Mouse (Mus musculus) embryonic facial prominence, embryonic 15.5 days (tissue): ENCODE data around the gene 4930539E08Rik. TPM values are rescaled to one million over a fixed set of nuclear protein-coding genes. Genes with fewer than 3 reads are reported as not detected.
A peak's percentile ranks its signal among the peaks of the same experiment; 100 is the strongest.

Source experiments
- ATAC-seq: fragments of 200-750 bp; cut with Nextera tagmentation; 2 replicates; pipeline ENCODE4 v1.8.0; 2017; ENCODE audit warnings: low read depth, moderate TSS enrichment; ENCODE audit not compliant: insufficient number of reproducible peaks, low FRiP score, low TSS enrichment
- H3K27ac ChIP-seq: fragments of 300-500 bp; sonication (generic); replicated peaks from 2 replicates; pipeline ENCODE4 v1.5.1; 2015; ENCODE audit warnings: mild to moderate bottlenecking, inconsistent platforms
- H3K27me3 ChIP-seq: fragments of 300-500 bp; sonication (generic); 2 replicates; pipeline ENCODE4 v1.6.1; 2015; ENCODE audit warnings: inconsistent platforms
- H3K36me3 ChIP-seq: fragments of 300-500 bp; sonication (generic); 2 replicates; pipeline ENCODE4 v1.6.1; 2015; ENCODE audit warnings: mild to moderate bottlenecking, inconsistent platforms
- H3K4me1 ChIP-seq: fragments of 300-500 bp; sonication (generic); 2 replicates; pipeline ENCODE4 v1.6.1; 2015; ENCODE audit warnings: inconsistent platforms
- H3K4me2 ChIP-seq: fragments of 300-500 bp; sonication (generic); replicated peaks from 2 replicates; pipeline ENCODE4 v1.6.1; 2015; ENCODE audit warnings: mild to moderate bottlenecking, inconsistent platforms
- H3K4me3 ChIP-seq: fragments of 300-500 bp; sonication (generic); replicated peaks from 2 replicates; pipeline ENCODE4 v1.5.1; 2015; ENCODE audit warnings: mild to moderate bottlenecking, inconsistent platforms
- H3K9ac ChIP-seq: fragments of 300-500 bp; sonication (generic); 2 replicates; pipeline ENCODE4 v1.6.1; 2015; ENCODE audit warnings: inconsistent platforms
- H3K9me3 ChIP-seq: fragments of 300-500 bp; sonication (generic); replicated peaks from 2 replicates; pipeline ENCODE4 v1.6.1; 2016; ENCODE audit warnings: inconsistent platforms
- WGBS: fragments of 180-500 bp; shearing (Covaris S2); methylation state at CpG from one replicate; pipeline ENCODE4 v1.1.7; 2015; 5-methylcytosine and 5-hydroxymethylcytosine counted together
- polyA plus RNA-seq: library from polyadenylated mRNA; unstranded; fragments of >200 nt; fragmentation: Nextera tagmentation; extraction: Ambion mirVana; gene quantifications from 2 replicates; pipeline ENCODE4 v1.2.1, GENCODE M21; 2015

The 4930539E08Rik gene
- 0.28 and 0.45 TPM in 2 replicates for polyA plus RNA-seq

DNA sequence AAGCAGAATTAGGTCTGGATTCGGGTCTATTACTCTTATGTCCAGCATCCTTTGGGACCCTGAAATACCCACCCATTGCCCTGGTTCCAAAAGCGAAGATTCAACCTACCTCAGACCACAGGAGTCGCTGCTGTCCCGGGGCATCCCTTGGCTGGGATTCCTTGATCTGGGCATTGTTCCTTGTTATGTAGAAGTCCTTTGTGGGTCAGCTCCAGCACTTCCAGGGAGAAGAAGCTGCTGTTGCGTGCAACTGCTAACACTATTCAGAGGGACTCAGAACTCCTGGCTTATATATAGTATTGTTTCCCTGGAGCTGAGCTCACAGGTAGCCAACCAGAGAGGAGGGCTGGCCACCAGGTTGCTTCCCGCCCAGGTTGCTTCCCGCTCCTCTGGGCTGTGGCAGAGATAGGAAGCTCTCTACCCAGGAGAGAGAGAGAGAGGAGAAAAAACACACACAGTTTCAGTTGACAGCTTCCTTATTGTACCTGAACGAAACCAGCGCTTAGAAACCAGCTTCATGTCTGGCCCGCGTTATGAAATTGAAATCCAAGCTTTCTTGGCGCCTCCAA, at the start of gene 4930539E08Rik:
Gene 4930539E08Rik, minus strand, starts transcription at position 265 of the 569 bp plus-strand sequence.
- no peak for ATAC-seq
- Histone ChIP-seq H3K4me2 (no peak within 1 kb of the TSS), H3K4me3 (no peak within 1 kb of the TSS), H3K27ac (no peak within 1 kb of the TSS), H3K36me3 (no peaks in the 10 kb centered on the region), H3K9ac (no peak within 1 kb of the TSS), H3K9me3 (no peaks in the 10 kb centered on the region), H3K27me3 (peaks cover 2% of the 10 kb centered on the region), H3K4me1 (no peaks in the 10 kb centered on the region)
- 55% methylated on average over 12 of the region's 12 CpGs for WGBS

DNA sequence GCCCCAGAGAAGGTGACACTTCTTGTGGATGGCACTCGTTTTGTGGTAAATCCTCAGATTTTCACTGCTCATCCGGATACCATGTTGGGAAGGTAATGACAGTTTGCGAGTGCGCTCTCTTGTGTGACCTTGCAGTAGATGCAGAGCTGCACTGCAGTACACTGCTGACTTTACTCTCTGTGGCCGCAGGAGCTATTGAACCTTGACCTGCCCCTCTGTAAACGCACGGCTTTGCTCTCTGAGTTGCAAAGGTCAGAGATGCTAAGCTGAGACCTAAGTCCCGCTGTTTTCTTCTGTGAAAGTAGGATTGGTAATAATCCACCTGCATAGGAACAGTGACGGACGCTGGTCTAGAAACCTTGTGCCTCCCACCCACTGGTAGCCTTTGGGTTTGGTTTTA, 46.5 kb upstream of the 4930539E08Rik start:
- H3K36me3 ChIP-seq = peaks cover 67% of the 10 kb centered on the region
- no peak for ATAC-seq
- no peak overlapping the region for H3K9ac ChIP-seq
- 0 out of 2 replicates have a peak, but pooled peaks cover 4% of the 10 kb centered on the region for H3K4me1 ChIP-seq
- no peaks in the 10 kb centered on the region for H3K9me3 ChIP-seq
- 88% methylated on average over 10 of the region's 10 CpGs for WGBS
- H3K4me3 ChIP-seq = no peak overlapping the region
- no peaks in the 10 kb centered on the region for H3K27me3 ChIP-seq
- H3K27ac ChIP-seq = no peak overlapping the region
- no peak overlapping the region for H3K4me2 ChIP-seq

DNA sequence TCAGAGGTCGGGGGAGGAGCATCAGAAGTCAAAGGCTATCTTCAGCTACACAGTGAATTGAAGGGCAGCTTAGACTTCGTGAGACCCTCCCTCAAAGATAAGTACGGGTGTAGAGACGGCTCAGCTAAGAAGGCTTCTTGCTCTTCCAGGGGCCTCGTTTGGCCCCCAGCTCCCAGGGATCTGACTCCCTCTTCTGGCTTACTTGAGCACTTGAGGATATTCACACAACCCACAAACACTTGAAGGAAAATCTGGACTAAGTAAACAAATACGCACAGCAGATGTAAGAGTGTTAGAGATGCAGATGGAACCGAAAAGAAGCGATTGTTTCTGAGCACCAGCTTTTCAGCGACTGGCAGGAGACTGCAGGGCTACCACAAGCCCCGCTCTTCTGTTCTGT, 45.5 kb upstream of the 4930539E08Rik start:
- no peak overlapping the region for H3K27ac ChIP-seq
- no peak overlapping the region for H3K4me3 ChIP-seq
- H3K4me1 ChIP-seq = 0 out of 2 replicates have a peak, but pooled peaks cover 4% of the 10 kb centered on the region
- no peak overlapping the region for H3K9ac ChIP-seq
- no peaks in the 10 kb centered on the region for H3K9me3 ChIP-seq
- H3K36me3 ChIP-seq = peaks cover 57% of the 10 kb centered on the region
- no peak for ATAC-seq
- H3K4me2 ChIP-seq = no peak overlapping the region
- 64% methylated on average over 10 of the region's 10 CpGs for WGBS
- H3K27me3 ChIP-seq = no peaks in the 10 kb centered on the region

DNA sequence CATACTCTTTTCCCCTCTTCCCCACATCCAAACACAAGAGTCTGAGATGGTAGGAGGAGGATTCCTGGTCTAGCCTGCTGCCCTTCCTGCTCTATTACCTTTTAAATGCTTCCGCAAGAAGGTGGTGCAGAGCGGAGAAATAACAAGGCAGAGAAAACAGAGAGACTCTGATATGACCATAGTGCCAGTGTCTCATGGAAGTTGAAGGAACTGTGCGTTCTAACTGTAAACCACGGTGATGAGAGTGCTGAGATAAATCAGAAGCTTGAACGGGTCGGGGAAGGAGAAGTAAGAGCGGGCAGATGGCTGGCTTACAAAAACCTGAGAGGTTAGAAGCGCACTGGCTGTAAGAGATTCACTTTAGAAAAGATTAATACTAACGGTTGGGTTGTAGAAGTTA, 39.3 kb upstream of the 4930539E08Rik start:
- Histone ChIP-seq H3K9me3 (no peaks in the 10 kb centered on the region), H3K4me3 (no peak overlapping the region), H3K36me3 (0 out of 2 replicates have a peak, but pooled peaks cover 10% of the 10 kb centered on the region), H3K9ac (no peak overlapping the region), H3K27me3 (no peaks in the 10 kb centered on the region), H3K4me1 (peaks cover 20% of the 10 kb centered on the region), H3K27ac (no peak overlapping the region), H3K4me2 (0 out of 2 replicates have a peak overlapping the region, but pooled peaks have one; percentile 72)
- 95% methylated on average over 9 of the region's 9 CpGs for WGBS
- ATAC-seq = no peak

DNA sequence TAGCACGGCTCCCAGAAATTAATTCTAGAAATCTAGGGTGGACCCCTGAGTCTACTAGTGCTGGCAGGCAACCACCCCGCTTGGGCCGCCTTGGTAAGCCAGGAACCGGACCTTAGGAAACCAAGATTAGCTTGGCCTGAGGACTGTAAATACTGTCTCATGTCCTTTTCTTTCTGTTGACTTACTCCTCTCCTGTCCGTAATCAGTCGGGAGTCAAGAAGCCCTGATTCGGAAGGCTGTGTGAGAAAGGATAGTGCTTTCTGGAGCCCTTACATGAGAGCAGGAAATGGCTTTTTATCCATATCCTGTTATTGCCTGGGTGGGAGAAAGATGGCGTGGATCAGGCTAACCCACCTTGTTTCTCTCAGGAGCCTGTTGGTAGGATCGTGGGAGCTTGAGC, 38.1 kb upstream of the 4930539E08Rik start:
- Histone ChIP-seq H3K9ac (peak overlapping the region; percentile 88), H3K27me3 (no peaks in the 10 kb centered on the region), H3K27ac (peak overlapping the region; percentile 98; the same call in 1 of the 2 replicates), H3K9me3 (no peaks in the 10 kb centered on the region), H3K36me3 (0 out of 2 replicates have a peak, but pooled peaks cover 8% of the 10 kb centered on the region), H3K4me1 (peaks cover 20% of the 10 kb centered on the region), H3K4me3 (peak overlapping the region; percentile 80), H3K4me2 (peak overlapping the region; percentile 72)
- ATAC-seq = no peak
- WGBS = 7% methylated on average over 9 of the region's 9 CpGs

DNA sequence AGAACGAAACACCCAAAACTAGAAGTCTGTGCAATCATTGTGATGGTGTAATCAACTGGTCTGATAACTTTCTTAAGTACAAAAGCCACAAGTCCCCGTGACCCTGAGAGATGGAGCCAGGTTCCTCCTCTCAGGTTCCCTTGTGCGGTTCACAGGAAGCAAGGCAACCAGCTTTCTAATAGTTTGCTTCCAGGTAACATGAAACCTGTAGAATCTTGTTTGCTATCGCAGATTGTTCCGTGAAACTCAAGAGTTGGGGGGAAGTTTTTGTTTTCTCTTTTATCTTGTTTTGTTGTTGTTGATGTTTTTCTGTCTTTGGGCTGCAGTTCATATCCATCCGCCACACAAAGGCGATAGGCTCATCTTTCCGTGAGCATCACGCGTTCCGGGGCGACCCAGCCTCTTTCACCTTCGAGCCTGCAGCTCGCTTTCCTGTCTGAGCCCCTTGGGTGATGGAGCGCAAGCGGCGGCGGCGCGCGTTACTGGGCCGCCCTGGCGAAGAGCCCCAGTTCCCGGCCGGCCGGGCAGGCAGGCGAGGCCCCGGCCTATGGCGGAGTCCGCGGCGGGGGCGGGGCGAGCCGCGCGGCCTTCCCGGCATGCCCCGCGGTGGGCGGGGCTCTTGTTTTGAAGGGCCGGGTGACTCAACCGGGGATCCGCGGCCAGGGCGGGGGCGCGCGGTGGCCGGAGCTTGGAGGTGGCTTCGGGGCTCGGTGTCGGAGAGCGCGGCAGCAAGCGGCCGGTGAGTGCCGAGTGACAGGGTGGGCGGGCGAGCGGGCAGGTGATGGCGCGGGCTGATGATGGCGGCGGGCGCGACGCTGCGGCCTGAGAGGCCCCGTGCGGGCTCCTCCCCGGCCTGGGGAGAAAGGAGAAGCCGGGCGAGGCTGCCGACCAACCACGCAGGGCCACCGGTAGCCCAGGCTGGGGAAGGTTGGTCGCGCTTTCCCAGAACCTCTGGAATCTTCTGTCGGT, 37.0 kb upstream of the 4930539E08Rik start, which contains the start of gene Kctd20:
Gene Kctd20, plus strand, starts transcription at position 120 of the 969 bp plus-strand sequence.
- no peaks in the 10 kb centered on the region for H3K9me3 ChIP-seq
- peak within 1 kb of the TSS; percentile 80 for H3K4me3 ChIP-seq
- no peaks in the 10 kb centered on the region for H3K36me3 ChIP-seq
- under 1% methylated on average over 68 of the region's 80 CpGs for WGBS
- peak within 1 kb of the TSS; percentile 72 for H3K4me2 ChIP-seq
- H3K9ac ChIP-seq = peak within 1 kb of the TSS; percentile 88
- peak; percentile 88 for ATAC-seq
- H3K4me1 ChIP-seq = peaks cover 20% of the 10 kb centered on the region
- no peaks in the 10 kb centered on the region for H3K27me3 ChIP-seq
- peak within 1 kb of the TSS; percentile 98 for H3K27ac ChIP-seq

DNA sequence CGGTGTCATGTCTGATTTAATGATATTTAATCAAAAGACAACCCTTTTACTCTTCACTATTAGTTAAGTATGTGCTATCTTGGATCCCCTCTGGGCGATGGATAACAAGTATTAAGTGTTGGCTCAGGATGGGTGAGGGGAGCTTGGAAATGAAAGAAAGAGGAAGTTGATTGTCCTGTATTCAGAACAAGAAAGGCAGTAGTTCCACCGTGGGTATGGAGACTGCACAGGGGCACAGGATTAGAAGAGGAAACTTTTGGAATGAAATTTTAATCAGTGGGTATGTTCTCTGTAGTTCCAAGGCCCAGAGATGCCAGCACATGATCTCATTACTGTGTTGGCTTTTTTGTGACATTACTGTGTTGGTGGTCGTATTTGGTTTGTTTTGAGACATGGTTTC, 35.6 kb upstream of the 4930539E08Rik start:
- no peaks in the 10 kb centered on the region for H3K27me3 ChIP-seq
- H3K4me3 ChIP-seq = no peak overlapping the region
- 63% methylated on average over 4 of the region's 4 CpGs for WGBS
- H3K4me1 ChIP-seq = peaks cover 20% of the 10 kb centered on the region
- H3K9me3 ChIP-seq = no peaks in the 10 kb centered on the region
- H3K36me3 ChIP-seq = no peaks in the 10 kb centered on the region
- no peak overlapping the region for H3K27ac ChIP-seq
- H3K4me2 ChIP-seq = no peak overlapping the region
- ATAC-seq = no peak
- no peak overlapping the region for H3K9ac ChIP-seq

DNA sequence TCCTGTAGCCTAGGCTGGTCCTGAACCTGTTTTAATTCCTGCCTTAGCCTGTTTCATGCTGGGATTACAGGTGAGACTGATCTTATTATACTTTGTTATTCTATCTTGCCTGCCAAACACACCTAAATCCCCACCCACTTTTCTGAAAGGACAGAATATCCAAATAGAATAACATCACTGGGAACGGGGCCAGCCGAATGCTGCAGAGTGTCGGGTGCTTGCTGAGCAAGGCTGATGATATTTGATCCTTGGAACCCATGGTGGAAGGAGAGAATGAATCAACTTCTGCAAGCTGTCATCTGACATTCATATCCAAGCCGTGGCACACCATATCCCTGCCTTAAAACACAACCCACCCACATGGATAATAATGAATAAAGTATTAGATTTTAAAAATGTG, 33.5 kb upstream of the 4930539E08Rik start:
- Histone ChIP-seq H3K27ac (no peak overlapping the region), H3K4me3 (no peak overlapping the region), H3K36me3 (no peaks in the 10 kb centered on the region), H3K27me3 (no peaks in the 10 kb centered on the region), H3K4me2 (no peak overlapping the region), H3K4me1 (peaks cover 13% of the 10 kb centered on the region), H3K9me3 (no peaks in the 10 kb centered on the region), H3K9ac (no peak overlapping the region)
- WGBS = 34% methylated on average over 4 of the region's 4 CpGs
- ATAC-seq = no peak

DNA sequence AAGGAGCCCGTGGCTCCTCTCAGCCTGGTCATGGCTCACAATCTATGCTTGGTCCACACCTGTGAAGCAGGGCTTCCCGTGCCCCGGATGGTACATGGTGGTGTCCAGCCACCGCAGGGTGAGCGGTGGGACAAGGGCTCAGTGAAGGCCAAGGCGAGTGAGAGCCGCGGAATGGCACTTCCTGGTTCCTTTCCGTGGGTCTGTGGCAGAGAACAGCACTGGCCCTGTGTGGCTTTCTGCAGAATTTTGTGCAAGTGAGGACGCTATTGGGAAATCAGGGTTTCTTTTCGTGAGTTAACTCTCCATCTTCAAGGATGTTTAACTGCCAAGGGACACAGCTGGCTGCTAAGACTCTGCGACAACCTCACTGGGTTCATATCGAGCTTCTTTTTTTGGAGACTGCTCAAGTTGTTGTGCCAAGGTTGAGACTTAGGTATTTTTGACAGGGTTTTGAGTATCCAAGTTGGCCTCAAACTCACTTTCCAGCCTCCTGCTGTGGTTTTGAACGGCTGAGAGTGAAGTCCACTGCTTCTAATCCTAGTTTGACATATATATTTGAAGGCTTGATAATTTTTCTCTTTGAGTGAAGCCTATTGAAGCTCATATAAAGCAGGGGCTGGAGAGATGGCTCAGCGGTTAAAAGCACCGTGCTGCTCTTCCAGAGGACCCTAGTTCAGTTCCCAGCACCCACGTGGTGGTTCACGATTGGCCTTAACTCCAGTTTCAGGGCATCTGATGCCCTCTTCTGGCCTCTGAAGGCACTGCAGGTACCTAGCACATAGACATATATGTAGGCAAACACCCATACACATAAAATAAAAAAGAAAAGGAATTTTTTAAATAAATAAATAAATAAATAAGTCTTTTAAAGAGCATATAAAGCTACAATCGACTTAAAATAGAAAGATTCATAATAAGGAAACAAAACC, 32.2 kb upstream of the 4930539E08Rik start:
- Histone ChIP-seq H3K9ac (no peak overlapping the region), H3K4me1 (peaks cover 8% of the 10 kb centered on the region; the same call in 1 of the 2 replicates), H3K4me3 (no peak overlapping the region), H3K27ac (no peak overlapping the region), H3K27me3 (no peaks in the 10 kb centered on the region), H3K4me2 (no peak overlapping the region), H3K9me3 (no peaks in the 10 kb centered on the region), H3K36me3 (no peaks in the 10 kb centered on the region)
- whole genome bisulfite sequencing = 90% methylated on average over 19 of the region's 19 CpGs
- ATAC-seq = no peak

DNA sequence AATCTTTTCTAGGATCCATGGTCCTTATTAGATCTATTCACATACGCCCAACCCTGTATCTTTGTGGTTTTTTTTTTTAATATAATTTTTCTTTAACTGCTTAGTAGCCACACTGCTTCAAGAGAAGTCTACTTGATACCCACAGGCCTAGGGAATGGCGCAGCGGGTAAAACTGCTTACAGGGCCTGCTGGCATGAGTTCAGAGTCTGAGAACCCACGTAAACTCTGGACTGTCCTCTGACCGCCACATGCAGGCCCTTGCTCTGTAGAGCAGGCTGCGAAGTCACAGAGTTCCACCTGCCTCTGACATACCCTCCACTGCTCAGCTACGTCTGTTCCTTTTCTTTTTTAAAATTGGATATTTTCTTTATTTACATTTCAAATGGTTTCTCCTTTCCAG, 29.4 kb upstream of the 4930539E08Rik start:
- Histone ChIP-seq H3K36me3 (no peaks in the 10 kb centered on the region), H3K27ac (no peak overlapping the region), H3K9ac (no peak overlapping the region), H3K4me3 (no peak overlapping the region), H3K9me3 (no peaks in the 10 kb centered on the region), H3K27me3 (no peaks in the 10 kb centered on the region), H3K4me2 (no peak overlapping the region), H3K4me1 (no peaks in the 10 kb centered on the region)
- ATAC-seq = no peak
- 83% methylated on average over 7 of the region's 7 CpGs for WGBS
